Mouse (Mus musculus) neural tube, embryonic 11.5 days (tissue): ENCODE results near the gene Arsa. TPM values are rescaled to one million over a fixed set of nuclear protein-coding genes. Genes with fewer than 3 reads are reported as not detected.

Experiments used
- ATAC-seq: fragments of 200-750 bp; cut with Nextera tagmentation; 2 replicates; pipeline ENCODE4 v1.8.0; 2017; ENCODE audit warnings: moderate number of reproducible peaks, mild to moderate bottlenecking, moderate TSS enrichment, moderate library complexity; ENCODE audit not compliant: insufficient read depth, low FRiP score, low TSS enrichment
- DNase-seq: peaks from one replicate; pipeline ENCODE4 v3.0.0-alpha.2; 2015; ENCODE audit warnings: low spot score
- H3K27ac ChIP-seq: fragments of 300-500 bp; sonication (generic); 2 replicates; pipeline ENCODE4 v1.5.1; 2014; ENCODE audit warnings: low read depth, mild to moderate bottlenecking, low read length
- H3K27me3 ChIP-seq: fragments of 300-500 bp; sonication (generic); 2 replicates; pipeline ENCODE4 v1.6.1; 2014; ENCODE audit warnings: mild to moderate bottlenecking, low read length, mixed read lengths; ENCODE audit not compliant: control insufficient read depth, insufficient read depth
- H3K36me3 ChIP-seq: fragments of 300-500 bp; sonication (generic); 2 replicates; pipeline ENCODE4 v1.6.1; 2014; ENCODE audit warnings: mild to moderate bottlenecking, low read length, moderate library complexity, mixed read lengths; ENCODE audit not compliant: control insufficient read depth, insufficient read depth
- H3K4me1 ChIP-seq: fragments of 300-500 bp; sonication (generic); 2 replicates; pipeline ENCODE4 v1.6.1; 2014; ENCODE audit warnings: low read length, mixed read lengths; ENCODE audit not compliant: control insufficient read depth, insufficient read depth
- H3K4me2 ChIP-seq: fragments of 300-500 bp; sonication (generic); 2 replicates; pipeline ENCODE4 v1.6.1; 2014; ENCODE audit warnings: low read depth, mild to moderate bottlenecking, moderate library complexity
- H3K4me3 ChIP-seq: fragments of 300-500 bp; sonication (generic); 2 replicates; pipeline ENCODE4 v1.5.1; 2014; ENCODE audit warnings: low read depth, low read length
- H3K9ac ChIP-seq: fragments of 300-500 bp; sonication (generic); 2 replicates; pipeline ENCODE4 v1.6.1; 2014; ENCODE audit warnings: mild to moderate bottlenecking, low read length
- H3K9me3 ChIP-seq: fragments of 300-500 bp; sonication (generic); 2 replicates; pipeline ENCODE4 v1.6.1; 2016; ENCODE audit warnings: low read length; ENCODE audit not compliant: control insufficient read depth
- WGBS: fragments of 180-500 bp; shearing (Covaris S2); extraction: QIAGEN DNeasy Blood & Tissue Kit; methylation state at CpG from one replicate; pipeline ENCODE4 v1.1.7; 2014; 5-methylcytosine and 5-hydroxymethylcytosine counted together
- polyA plus RNA-seq: library from polyadenylated mRNA; unstranded; fragments of >200 nt; fragmentation: Nextera tagmentation; extraction: Ambion mirVana; gene quantifications from 2 replicates; pipeline ENCODE4 v1.2.1, GENCODE M21; 2014

Gene Arsa
- polyA plus RNA-seq, 1 experiment from 2014 or later, result 10.3 TPM

DNA sequence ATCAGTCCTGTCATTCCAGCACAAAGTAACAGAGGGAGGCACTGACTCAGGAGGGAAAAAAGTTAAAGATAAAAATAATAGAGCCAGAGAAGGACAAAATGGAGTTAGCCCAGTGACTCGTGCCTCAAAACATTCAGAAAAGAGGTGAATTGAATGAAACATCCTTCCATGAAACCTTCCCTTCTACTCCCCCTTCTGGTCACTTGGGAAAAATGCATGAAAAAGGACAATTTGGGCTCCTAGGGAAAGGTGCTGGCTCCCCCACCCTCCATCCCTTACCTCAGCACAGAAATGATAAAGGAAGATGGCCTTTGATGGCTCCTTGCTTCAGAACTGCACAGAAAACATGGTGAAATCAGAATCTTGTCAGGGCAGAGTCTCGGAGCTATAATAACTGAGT lies 8.6 kb downstream of the Arsa start:
- Histone ChIP-seq H3K4me1 (no peaks in the 10 kb centered on the region), H3K27me3 (no peaks in the 10 kb centered on the region), H3K27ac (no peak overlapping the region), H3K9me3 (no peaks in the 10 kb centered on the region), H3K9ac (no peak overlapping the region), H3K36me3 (no peaks in the 10 kb centered on the region), H3K4me3 (no peak overlapping the region), H3K4me2 (no peak overlapping the region)
- WGBS, result 40% methylated on average over 2 of the region's 2 CpGs
- DNase-seq, result peak; percentile 20
- ATAC-seq, result no peak

DNA sequence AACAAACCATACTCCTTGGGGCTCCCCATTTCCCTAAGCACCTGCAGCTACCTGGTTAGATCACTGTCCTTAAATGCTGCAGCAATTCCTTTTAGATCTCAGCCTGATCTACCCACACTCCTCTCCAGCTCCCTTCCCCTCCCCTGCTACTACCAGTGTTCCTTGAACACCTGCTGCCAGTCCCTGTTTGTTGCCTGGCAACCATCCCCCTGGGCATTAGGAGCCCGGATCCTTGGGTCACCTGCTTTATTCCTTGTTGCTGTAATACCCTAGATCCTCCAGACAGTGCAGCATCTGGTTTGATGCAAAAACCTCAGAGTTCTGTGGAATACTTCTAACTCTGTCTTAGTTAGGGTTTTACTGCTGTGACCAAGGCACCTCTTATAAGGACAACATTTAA lies 12.2 kb downstream of the Arsa start:
- 0% methylated on average over 1 of the region's 1 CpGs for WGBS
- no peak overlapping the region for H3K4me2 ChIP-seq

DNA sequence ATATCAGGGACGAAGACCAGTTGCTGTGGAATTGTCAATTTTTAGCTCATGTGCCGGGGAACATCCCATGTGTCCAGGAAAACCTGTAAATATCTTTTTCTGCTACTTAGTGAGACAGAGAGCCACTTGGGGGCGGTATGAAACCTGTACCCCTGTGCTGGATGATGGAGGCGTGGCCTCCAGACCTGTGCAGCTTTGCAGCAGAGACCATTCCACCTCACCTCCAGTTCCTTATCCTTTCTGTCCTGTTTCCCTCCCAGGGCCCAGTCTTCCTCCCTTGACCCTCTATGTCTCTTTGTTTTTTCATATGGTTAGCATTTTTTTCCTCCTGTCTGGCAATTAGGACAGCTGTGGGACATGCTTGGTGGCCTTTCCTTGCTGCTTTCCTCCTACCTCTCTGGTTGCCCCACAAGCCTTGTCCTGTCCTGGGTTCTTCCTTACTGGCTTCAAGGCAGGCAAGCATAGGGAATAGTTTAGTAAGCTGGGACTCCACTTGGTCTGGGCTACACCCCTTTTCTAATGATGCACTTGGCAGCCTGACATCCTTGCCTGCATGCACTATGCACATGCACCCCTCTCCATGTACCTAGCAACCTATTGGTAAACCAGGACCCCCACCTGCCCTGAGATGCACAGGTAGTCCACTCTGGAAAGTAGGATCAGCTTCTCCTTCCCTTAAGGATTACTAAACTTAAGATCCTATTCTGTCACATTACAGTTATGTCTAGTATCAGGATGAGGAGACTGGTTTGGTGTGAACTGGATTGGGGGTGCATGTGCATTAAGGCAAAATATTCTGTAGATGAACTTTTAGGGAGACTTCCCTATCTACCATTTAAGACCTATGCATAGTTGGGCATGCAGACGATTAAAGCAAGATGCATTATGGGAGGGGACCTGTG lies 13.6 kb downstream of the Arsa start:
- DNase-seq, result no peak

More for the DNA sequence above, 12.2 kb downstream of the Arsa start:
- Histone ChIP-seq H3K27ac (no peak overlapping the region), H3K4me1 (no peaks in the 10 kb centered on the region), H3K36me3 (no peaks in the 10 kb centered on the region), H3K9ac (no peak overlapping the region), H3K9me3 (no peaks in the 10 kb centered on the region), H3K27me3 (no peaks in the 10 kb centered on the region), H3K4me3 (no peak overlapping the region)
- ATAC-seq (0 out of 2 replicates have a peak, but pooled peaks have one; percentile 23), DNase-seq (peak; percentile 29)

DNA sequence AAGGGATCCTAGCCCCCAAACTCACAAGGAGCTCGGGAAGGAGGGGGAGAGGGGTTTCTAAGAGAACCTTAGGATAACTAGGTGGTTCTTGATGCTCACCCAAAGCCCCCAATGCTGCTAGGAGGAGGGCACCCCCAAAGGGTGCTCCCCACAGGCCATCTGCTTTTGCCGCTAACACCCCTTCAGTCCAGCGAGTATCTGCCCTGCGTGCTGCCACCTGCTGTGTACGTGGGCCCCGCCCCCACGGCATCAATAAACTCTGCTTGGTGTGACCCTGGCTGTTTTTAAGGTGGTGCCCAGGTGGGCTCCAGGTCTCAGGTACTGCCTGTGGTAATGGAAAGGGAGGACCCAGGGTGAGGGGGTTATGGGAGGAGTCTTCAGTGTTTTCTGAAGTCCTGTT lies 15.0 kb downstream of the Arsa start:
- no peak overlapping the region for H3K27ac ChIP-seq
- no peaks in the 10 kb centered on the region for H3K9me3 ChIP-seq
- no peaks in the 10 kb centered on the region for H3K4me1 ChIP-seq
- no peak overlapping the region for H3K4me3 ChIP-seq
- H3K9ac ChIP-seq, result no peak overlapping the region
- H3K27me3 ChIP-seq, result no peaks in the 10 kb centered on the region
- DNase-seq (no peak), ATAC-seq (no peak)
- H3K36me3 ChIP-seq, result 0 out of 2 replicates have a peak, but pooled peaks cover 5% of the 10 kb centered on the region
- no peak overlapping the region for H3K4me2 ChIP-seq
- 76% methylated on average over 7 of the region's 7 CpGs for WGBS

More for the DNA sequence above, 13.6 kb downstream of the Arsa start:
- 68% methylated on average over 5 of the region's 5 CpGs for WGBS
- Histone ChIP-seq H3K27ac (no peak overlapping the region), H3K4me2 (no peak overlapping the region), H3K4me3 (no peak overlapping the region), H3K9ac (no peak overlapping the region), H3K4me1 (no peaks in the 10 kb centered on the region), H3K36me3 (0 out of 2 replicates have a peak, but pooled peaks cover under 1% of the 10 kb centered on the region), H3K9me3 (no peaks in the 10 kb centered on the region), H3K27me3 (no peaks in the 10 kb centered on the region)
- ATAC-seq, result no peak

DNA sequence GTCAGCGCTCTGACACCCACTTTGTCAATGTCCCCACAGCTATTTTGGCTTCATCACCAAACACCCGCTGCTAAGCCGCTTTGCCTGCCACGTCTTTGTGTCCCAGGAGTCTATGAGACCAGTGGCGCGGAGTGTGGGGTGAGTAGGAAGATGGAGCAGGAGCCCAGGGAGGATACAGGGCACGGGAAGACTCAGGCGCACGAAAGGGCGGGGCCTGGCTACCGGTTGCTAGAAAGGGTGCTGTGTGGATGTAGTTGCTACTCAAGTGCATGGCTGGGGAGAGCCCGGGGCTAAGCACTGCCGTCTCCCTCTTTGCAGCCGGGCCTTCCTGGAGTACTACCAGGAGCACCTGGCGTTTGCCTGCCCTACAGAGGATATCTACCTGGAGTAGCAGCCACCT lies 15.9 kb downstream of the Arsa start:
- peaks cover 5% of the 10 kb centered on the region; the same call in 1 of the 2 replicates for H3K36me3 ChIP-seq
- no peaks in the 10 kb centered on the region for H3K4me1 ChIP-seq
- H3K9me3 ChIP-seq, result no peaks in the 10 kb centered on the region
- no peak overlapping the region for H3K27ac ChIP-seq
- DNase-seq (no peak), ATAC-seq (no peak)
- no peak overlapping the region for H3K4me2 ChIP-seq
- 81% methylated on average over 15 of the region's 15 CpGs for WGBS
- H3K4me3 ChIP-seq, result no peak overlapping the region
- no peaks in the 10 kb centered on the region for H3K27me3 ChIP-seq
- no peak overlapping the region for H3K9ac ChIP-seq

DNA sequence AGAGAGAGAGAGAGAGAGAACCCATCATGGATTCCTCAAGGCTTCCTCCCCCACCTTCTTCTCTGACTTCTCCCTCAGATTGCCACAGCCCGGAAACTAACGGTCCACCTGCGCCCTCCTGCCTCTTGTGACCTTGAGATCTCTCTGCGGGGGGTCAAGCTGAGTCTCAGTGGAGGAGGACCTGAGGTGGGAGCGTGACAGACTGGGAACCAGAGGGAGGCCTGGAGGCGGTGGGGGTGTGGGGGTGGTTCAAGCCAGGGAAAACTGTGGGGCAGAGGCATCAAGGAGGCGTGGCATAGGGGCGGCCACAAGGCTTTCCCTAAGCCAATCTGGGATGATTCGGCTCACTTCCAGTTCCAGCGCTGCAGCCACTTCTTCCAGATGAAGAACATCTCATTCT lies 16.9 kb downstream of the Arsa start:
- H3K36me3 ChIP-seq, result peaks cover 5% of the 10 kb centered on the region; the same call in 1 of the 2 replicates
- 80% methylated on average over 10 of the region's 10 CpGs for WGBS
- ATAC-seq, result no peak

DNA sequence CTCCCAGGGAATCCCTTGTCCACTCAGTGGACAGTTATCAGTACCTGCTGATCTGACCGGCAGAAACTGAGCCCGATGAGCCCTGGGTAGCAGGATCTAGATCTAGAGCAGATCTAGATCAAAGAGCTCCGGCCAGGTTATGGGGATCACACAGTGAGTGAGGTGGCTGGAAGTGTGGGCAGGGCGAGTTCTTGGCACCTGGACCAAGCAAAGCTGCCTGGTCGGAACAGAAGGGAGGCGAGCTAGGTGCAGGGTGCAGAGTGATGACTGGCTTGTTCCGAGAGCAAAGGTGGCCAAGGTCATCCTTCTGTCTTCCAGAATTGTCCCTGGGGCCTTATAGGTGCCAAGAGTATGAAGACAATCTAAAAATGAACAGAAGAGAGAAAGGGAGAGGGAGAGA lies 17.4 kb downstream of the Arsa start:
- Histone ChIP-seq H3K4me2 (no peak overlapping the region), H3K4me3 (no peak overlapping the region), H3K9me3 (no peaks in the 10 kb centered on the region), H3K4me1 (0 out of 2 replicates have a peak, but pooled peaks cover 3% of the 10 kb centered on the region), H3K27ac (no peak overlapping the region), H3K36me3 (peaks cover 5% of the 10 kb centered on the region; the same call in 1 of the 2 replicates), H3K9ac (no peak overlapping the region), H3K27me3 (no peaks in the 10 kb centered on the region)
- ATAC-seq, result no peak
- 92% methylated on average over 7 of the region's 7 CpGs for WGBS
- no peak for DNase-seq

More for the DNA sequence above, 16.9 kb downstream of the Arsa start:
- Histone ChIP-seq H3K4me1 (0 out of 2 replicates have a peak, but pooled peaks cover under 1% of the 10 kb centered on the region), H3K9ac (no peak overlapping the region), H3K4me3 (no peak overlapping the region), H3K27ac (no peak overlapping the region), H3K9me3 (no peaks in the 10 kb centered on the region), H3K27me3 (no peaks in the 10 kb centered on the region), H3K4me2 (no peak overlapping the region)
- DNase-seq, result no peak

DNA sequence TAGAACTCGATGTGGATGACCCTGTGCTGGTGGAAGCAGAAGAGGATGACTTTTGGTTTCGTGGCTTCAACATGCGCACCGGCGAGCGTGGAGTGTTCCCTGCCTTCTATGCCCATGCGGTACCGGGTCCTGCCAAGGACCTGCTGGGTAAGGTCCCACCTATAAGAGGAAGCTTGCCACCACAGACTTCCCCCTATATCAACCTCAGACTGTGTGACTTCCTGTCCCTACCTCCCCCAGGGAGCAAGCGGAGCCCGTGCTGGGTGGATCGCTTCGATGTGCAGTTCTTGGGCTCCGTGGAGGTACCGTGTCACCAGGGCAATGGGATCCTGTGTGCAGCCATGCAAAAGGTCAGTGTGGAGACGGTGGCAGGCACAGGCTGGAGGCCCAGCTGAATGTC lies 18.3 kb downstream of the Arsa start:
- H3K27ac ChIP-seq, result no peak overlapping the region
- H3K4me1 ChIP-seq, result 0 out of 2 replicates have a peak, but pooled peaks cover 3% of the 10 kb centered on the region
- H3K36me3 ChIP-seq, result peaks cover 5% of the 10 kb centered on the region; the same call in 1 of the 2 replicates
- no peak overlapping the region for H3K9ac ChIP-seq
- H3K4me3 ChIP-seq, result no peak overlapping the region
- 92% methylated on average over 15 of the region's 15 CpGs for WGBS
- ATAC-seq (no peak), DNase-seq (no peak)
- no peaks in the 10 kb centered on the region for H3K27me3 ChIP-seq
- H3K4me2 ChIP-seq, result no peak overlapping the region
- no peaks in the 10 kb centered on the region for H3K9me3 ChIP-seq
